Mouse (Mus musculus): Measurements from ENCODE around the gene Slc7a14. TPM values are rescaled to one million over a fixed set of nuclear protein-coding genes. Genes with fewer than 3 reads are reported as not detected.

Gene Slc7a14
- polyA plus RNA-seq (2014; fragmentation: Illumina TruSeq; extraction: RNeasy Lipid Tissue Mini Kit (QIAGEN cat#74804); ENCODE audit: low replicate concordance): 0.67 TPM

GRCm38 (mm10) chr3:31309934-31310787 lies at the start of gene Slc7a14:
Gene Slc7a14, minus strand, starts transcription at chr3:31310378.

Other genes starting within 250 kb of the Slc7a14 start
- gene Skil, start 215.3 kb downstream of the Slc7a14 start, polyA plus RNA-seq (2014; fragmentation: Illumina TruSeq; extraction: RNeasy Lipid Tissue Mini Kit (QIAGEN cat#74804); ENCODE audit: low replicate concordance): 101 TPM
- 0.30 TPM for gene Cldn11, start 160.5 kb downstream of the Slc7a14 start, polyA plus RNA-seq (2014; fragmentation: Illumina TruSeq; extraction: RNeasy Lipid Tissue Mini Kit (QIAGEN cat#74804); ENCODE audit: low replicate concordance)

Data from small intestine, adult 10 weeks (tissue).